Mouse (Mus musculus) fibroblast of lung, adult 2 months (primary cell): ENCODE results near the gene Adam23.
"Not testable (repeated sequence)": the region's sequence is repeated elsewhere in the genome, so short reads cannot be mapped to it uniquely, and the experiment has no call there.

Source experiments
- DNase-seq: peaks from one replicate; pipeline ENCODE4 v3.0.0-alpha.2; 2011; ENCODE audit warnings: low read depth

Adam23 gene

GRCm38 (mm10) chr1:63576803-63577202, 131.1 kb downstream of the Adam23 start:
- no peak for DNase-seq

- DNase-seq = no peak
Measured at GRCm38 (mm10) chr1:63579153-63579552, 133.5 kb downstream of the Adam23 start.

DNA sequence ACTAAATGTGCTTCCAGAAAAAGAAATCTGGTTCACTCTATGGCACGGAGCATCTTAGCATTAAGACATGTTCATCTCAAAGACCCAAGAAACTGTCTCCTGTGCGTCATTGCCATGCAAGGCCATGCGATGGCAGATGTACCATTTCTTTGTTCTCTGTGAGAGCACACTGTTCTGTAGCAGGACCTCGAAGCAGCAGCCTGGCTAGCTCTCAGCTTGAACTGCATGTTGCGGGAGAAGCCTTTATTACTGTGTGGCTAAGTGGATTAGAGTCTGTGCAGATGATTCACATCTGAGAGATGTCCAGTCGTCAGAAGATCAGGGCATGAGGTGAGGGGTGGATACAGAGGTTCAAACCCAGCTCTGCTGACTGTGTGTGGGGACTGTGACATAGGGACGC, 141.2 kb downstream of the Adam23 start:
- no peak for DNase-seq

GRCm38 (mm10) chr1:63603870-63604500, 158.3 kb downstream of the Adam23 start:
- DNase-seq = no peak

GRCm38 (mm10) chr1:63609613-63610012, 163.9 kb downstream of the Adam23 start:
- no peak for DNase-seq

DNA sequence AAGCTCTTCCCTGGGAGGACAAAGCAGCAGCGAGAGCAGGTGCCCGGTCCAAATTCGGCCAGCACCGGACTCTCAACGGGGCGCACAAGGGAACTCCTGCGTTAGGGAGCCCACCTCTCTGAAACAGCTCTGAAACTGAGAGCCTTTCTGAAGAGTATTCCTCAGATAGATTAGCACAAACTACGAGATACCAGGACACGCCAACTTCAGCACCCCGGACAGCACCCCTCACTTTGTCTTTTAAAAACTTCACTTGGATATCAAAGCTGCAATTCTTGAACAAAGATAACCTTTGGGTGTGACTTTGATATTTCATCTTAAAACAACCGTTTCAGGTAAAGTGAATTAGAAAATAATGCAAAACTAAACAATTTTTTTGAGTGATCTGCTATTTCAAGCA, 168.9 kb downstream of the Adam23 start:
- peak; percentile 3 for DNase-seq

- no peak for DNase-seq
Measured at GRCm38 (mm10) chr1:63615668-63616067, 170.0 kb downstream of the Adam23 start, which contains the start of gene Gm39653. Gene Gm39653 (plus strand): TSS chr1:63615968.

DNA sequence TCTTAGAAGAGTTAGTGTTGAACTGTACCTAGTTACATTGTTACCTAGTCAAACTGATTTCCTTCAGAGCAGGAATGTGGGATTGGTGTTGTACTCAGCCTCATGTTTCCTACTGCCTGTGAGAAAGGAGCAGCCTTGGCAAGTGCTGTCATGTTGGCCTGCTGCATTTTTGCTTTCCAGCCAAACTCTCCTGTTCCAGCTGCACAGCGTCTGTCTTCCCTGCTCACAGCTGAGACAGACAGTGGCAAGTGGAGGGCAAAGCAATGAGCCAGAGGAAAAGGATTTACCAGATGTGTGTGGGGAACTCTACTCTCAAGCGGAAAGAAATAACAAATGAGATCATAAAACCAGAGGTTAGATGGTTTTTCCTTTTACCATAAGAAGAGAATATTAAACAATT, 182.5 kb downstream of the Adam23 start:
- DNase-seq = peak; percentile 64

DNA sequence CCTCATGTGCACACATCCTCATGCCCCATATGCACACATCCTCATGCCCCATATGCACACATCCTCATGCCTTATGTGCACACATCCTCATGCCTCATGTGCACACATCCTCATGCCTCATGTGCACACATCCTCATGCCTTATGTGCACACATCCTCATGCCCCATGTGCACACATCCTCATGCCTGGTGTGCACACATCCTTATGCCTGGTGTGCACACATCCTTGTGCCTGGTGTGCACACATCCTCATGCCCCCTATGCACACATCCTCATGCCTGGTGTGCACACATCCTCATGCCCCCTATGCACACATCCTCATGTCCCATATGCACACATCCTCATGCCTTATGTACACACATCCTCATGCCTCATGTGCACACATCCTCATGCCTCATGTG, 184.7 kb downstream of the Adam23 start:
- not testable (repeated sequence) for DNase-seq

DNA sequence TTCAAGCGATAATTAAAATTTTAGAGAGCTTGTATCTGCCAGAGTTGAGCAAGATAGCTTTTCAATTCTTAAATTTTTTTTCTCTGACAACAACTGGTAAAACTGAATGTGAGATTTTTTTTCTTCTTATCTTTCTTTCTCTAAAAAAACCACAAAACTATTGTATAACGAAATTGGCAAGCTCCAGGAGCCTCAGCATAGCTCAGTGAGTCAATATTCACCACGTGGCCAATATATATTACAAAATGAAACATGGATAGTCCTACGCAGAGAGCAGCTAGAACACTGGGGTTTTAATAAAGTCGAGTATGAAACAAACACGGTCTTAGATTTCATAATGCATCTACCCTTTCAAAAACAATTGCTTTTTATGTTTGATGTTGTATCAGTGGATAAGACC, 194.2 kb downstream of the Adam23 start:
- no peak for DNase-seq
